Mouse (Mus musculus): Measurements from ENCODE around the gene Rnf181. TPM values are rescaled to one million over a fixed set of nuclear protein-coding genes. Genes with fewer than 3 reads are reported as not detected.
A peak's percentile ranks its signal among the peaks of the same experiment; 100 is the strongest.

The Rnf181 gene
- polyA plus RNA-seq, 1 experiment from 2014 or later = 106 TPM

- H3K4me2 ChIP-seq (replicated peaks; ENCODE audit: low read depth, low read length) = no peak overlapping the region
- no peaks in the 10 kb centered on the region for H3K4me1 ChIP-seq (ENCODE audit: control insufficient read depth, insufficient read depth, low read length)
- no peaks in the 10 kb centered on the region for H3K36me3 ChIP-seq (ENCODE audit: control insufficient read depth, insufficient read depth, low read length)
- H3K4me3 ChIP-seq (ENCODE audit: low read depth, low read length) = no peak overlapping the region
- H3K9ac ChIP-seq (replicated peaks; ENCODE audit: low read depth, low read length) = no peak overlapping the region
- no peak overlapping the region for H3K27ac ChIP-seq (ENCODE audit: low read length)
- no peaks in the 10 kb centered on the region for H3K9me3 ChIP-seq (ENCODE audit: control insufficient read depth, low read depth, low read length)
- no peak for ATAC-seq (ENCODE audit: insufficient number of reproducible peaks, insufficient read depth, low FRiP score, low read depth)
- no peaks in the 10 kb centered on the region for H3K27me3 ChIP-seq (ENCODE audit: control insufficient read depth, insufficient read depth, low read length)
- 76% methylated on average over 7 of the region's 7 CpGs for WGBS
Measured at GRCm38 (mm10) chr6:72405356-72405755, 38.6 kb upstream of the Rnf181 start.

DNA sequence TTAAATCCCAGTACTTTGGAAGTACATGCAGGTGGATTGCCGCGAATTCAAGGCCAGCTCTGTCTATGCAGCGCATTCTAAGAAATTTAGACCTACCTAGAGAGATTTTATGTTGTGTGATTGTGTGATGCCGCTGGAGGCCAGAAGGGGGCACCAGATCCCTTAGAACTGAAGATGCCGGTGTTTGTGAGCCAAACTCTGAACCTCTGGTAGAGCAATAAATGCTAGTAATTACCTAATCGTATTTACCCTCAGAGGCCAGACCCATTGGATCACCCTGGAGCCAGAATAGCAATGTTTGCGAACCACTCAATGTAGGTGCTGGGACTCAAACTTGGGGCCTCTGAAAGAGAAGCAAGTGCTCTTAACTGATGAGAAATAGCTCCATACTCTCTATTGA lies 35.1 kb upstream of the Rnf181 start:
- Histone ChIP-seq H3K9ac (replicated peaks; ENCODE audit: low read depth, low read length) (no peak overlapping the region), H3K36me3 (ENCODE audit: control insufficient read depth, insufficient read depth, low read length) (no peaks in the 10 kb centered on the region), H3K9me3 (ENCODE audit: control insufficient read depth, low read depth, low read length) (no peaks in the 10 kb centered on the region), H3K4me2 (replicated peaks; ENCODE audit: low read depth, low read length) (no peak overlapping the region), H3K27me3 (ENCODE audit: control insufficient read depth, insufficient read depth, low read length) (no peaks in the 10 kb centered on the region), H3K4me3 (ENCODE audit: low read depth, low read length) (no peak overlapping the region), H3K4me1 (ENCODE audit: control insufficient read depth, insufficient read depth, low read length) (no peaks in the 10 kb centered on the region), H3K27ac (ENCODE audit: low read length) (no peak overlapping the region)
- no peak for ATAC-seq (ENCODE audit: insufficient number of reproducible peaks, insufficient read depth, low FRiP score, low read depth)
- 28% methylated on average over 7 of the region's 7 CpGs for WGBS

- Histone ChIP-seq H3K36me3 (ENCODE audit: control insufficient read depth, insufficient read depth, low read length) (no peaks in the 10 kb centered on the region), H3K27me3 (ENCODE audit: control insufficient read depth, insufficient read depth, low read length) (no peaks in the 10 kb centered on the region), H3K4me2 (replicated peaks; ENCODE audit: low read depth, low read length) (no peak overlapping the region), H3K9me3 (ENCODE audit: control insufficient read depth, low read depth, low read length) (no peaks in the 10 kb centered on the region), H3K4me3 (ENCODE audit: low read depth, low read length) (no peak overlapping the region), H3K9ac (replicated peaks; ENCODE audit: low read depth, low read length) (no peak overlapping the region), H3K27ac (ENCODE audit: low read length) (no peak overlapping the region), H3K4me1 (ENCODE audit: control insufficient read depth, insufficient read depth, low read length) (no peaks in the 10 kb centered on the region)
- 53% methylated on average over 2 of the region's 2 CpGs for WGBS
- ATAC-seq (ENCODE audit: insufficient number of reproducible peaks, insufficient read depth, low FRiP score, low read depth) = no peak
Measured at GRCm38 (mm10) chr6:72399967-72400366, 33.2 kb upstream of the Rnf181 start.

DNA sequence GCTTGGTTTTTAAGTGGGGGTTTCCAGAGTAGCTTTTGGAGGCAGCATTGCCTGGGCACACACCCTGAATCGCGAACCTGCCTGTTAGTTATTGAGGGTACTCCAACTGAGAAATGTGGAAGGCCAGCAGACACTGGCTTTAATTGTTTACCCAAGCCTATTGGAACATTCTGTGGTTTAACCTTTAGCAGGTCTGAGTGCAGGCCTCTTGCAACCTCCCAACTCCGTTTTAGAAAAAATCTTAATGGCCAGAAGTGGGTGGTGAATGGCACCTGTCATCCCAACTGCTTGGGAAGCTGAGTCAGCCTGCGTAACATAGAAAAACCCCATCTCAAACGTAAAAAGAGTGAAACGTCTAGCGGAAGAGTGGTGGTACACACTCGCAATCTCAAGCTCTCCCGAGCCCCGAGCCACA lies 30.1 kb upstream of the Rnf181 start:
- Histone ChIP-seq H3K27ac (ENCODE audit: low read length) (no peak overlapping the region), H3K27me3 (ENCODE audit: control insufficient read depth, insufficient read depth, low read length) (no peaks in the 10 kb centered on the region)

DNA sequence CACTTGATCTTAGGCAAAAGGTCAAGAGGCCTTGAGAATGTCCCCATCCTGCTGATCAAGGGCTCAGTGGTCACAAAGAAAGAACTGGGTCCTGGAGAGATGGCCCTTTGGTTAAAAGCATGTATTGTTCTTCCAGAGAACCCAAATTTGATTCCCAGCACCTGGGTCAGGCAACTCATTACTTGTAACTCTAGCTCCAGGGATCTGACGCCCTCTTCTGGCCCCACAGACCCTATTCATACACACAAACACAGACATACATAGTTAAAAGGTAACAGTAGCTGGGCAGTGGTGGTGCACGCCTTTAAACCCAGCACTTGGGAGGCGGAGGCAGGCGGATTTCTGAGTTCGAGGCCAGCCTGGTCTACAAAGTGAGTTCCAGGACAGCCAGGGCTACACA lies 25.6 kb upstream of the Rnf181 start:
- H3K9me3 ChIP-seq (ENCODE audit: control insufficient read depth, low read depth, low read length) = no peaks in the 10 kb centered on the region
- no peaks in the 10 kb centered on the region for H3K27me3 ChIP-seq (ENCODE audit: control insufficient read depth, insufficient read depth, low read length)
- peaks cover 15% of the 10 kb centered on the region; the same call in 1 of the 2 replicates for H3K4me1 ChIP-seq (ENCODE audit: control insufficient read depth, insufficient read depth, low read length)
- H3K4me3 ChIP-seq (ENCODE audit: low read depth, low read length) = no peak overlapping the region
- no peak for ATAC-seq (ENCODE audit: insufficient number of reproducible peaks, insufficient read depth, low FRiP score, low read depth)
- H3K9ac ChIP-seq (replicated peaks; ENCODE audit: low read depth, low read length) = no peak overlapping the region
- no peak overlapping the region for H3K4me2 ChIP-seq (replicated peaks; ENCODE audit: low read depth, low read length)
- WGBS = 88% methylated on average over 5 of the region's 5 CpGs
- H3K27ac ChIP-seq (ENCODE audit: low read length) = peak overlapping the region; percentile 21; the same call in 1 of the 2 replicates
- H3K36me3 ChIP-seq (ENCODE audit: control insufficient read depth, insufficient read depth, low read length) = peaks cover 5% of the 10 kb centered on the region; the same call in 1 of the 2 replicates

More for the DNA sequence above, 30.1 kb upstream of the Rnf181 start:
- H3K36me3 ChIP-seq (ENCODE audit: control insufficient read depth, insufficient read depth, low read length) = no peaks in the 10 kb centered on the region
- no peak overlapping the region for H3K4me3 ChIP-seq (ENCODE audit: low read depth, low read length)
- ATAC-seq (ENCODE audit: insufficient number of reproducible peaks, insufficient read depth, low FRiP score, low read depth) = no peak
- H3K4me1 ChIP-seq (ENCODE audit: control insufficient read depth, insufficient read depth, low read length) = no peaks in the 10 kb centered on the region
- no peaks in the 10 kb centered on the region for H3K9me3 ChIP-seq (ENCODE audit: control insufficient read depth, low read depth, low read length)
- no peak overlapping the region for H3K4me2 ChIP-seq (replicated peaks; ENCODE audit: low read depth, low read length)
- WGBS = 77% methylated on average over 10 of the region's 10 CpGs
- H3K9ac ChIP-seq (replicated peaks; ENCODE audit: low read depth, low read length) = no peak overlapping the region

DNA sequence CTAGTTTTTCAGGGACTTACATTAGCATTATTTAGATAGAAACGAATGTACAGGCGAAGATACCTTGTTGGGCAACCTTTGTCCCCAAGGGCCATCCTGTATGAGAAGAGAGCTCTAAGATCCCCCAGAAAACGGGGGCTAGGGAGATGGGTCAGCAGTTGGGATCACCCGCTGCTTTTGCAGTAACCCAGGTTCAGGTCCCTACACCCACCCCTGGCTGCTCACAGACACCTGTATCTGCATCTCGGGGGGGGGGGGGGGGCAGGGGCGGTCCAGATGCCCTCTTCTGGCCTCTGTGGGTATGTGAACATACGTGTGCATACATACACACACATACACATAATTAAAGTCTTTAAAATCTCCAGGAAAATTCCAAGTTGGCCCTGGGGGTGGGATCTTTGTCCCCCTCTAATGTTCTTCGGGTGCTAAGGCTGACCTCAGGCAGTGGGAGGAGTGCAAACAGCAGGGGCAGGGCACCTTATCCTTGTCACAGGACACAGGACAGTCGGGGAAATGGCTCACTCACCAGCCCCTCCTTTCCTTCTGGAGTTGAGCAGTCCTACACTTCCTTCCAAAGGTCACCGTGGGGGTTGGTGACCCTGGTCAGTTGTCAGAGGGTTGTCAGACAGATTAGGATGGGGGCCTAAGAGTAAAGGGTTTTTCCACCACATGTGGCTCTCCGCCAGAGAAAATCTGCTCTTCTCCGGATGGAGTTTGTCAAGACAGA lies 24.2 kb upstream of the Rnf181 start:
- H3K27ac ChIP-seq (ENCODE audit: low read length) = peak overlapping the region; percentile 97
- peaks cover 5% of the 10 kb centered on the region; the same call in 1 of the 2 replicates for H3K36me3 ChIP-seq (ENCODE audit: control insufficient read depth, insufficient read depth, low read length)
- H3K27me3 ChIP-seq (ENCODE audit: control insufficient read depth, insufficient read depth, low read length) = no peaks in the 10 kb centered on the region
- peak overlapping the region; percentile 52 for H3K4me2 ChIP-seq (replicated peaks; ENCODE audit: low read depth, low read length)
- H3K4me3 ChIP-seq (ENCODE audit: low read depth, low read length) = peak overlapping the region; percentile 55
- peak; percentile 54; the same call in 1 of the 2 replicates for ATAC-seq (ENCODE audit: insufficient number of reproducible peaks, insufficient read depth, low FRiP score, low read depth)
- H3K9ac ChIP-seq (replicated peaks; ENCODE audit: low read depth, low read length) = peak overlapping the region; percentile 66; the same call in 1 of the 2 replicates
- 8% methylated on average over 12 of the region's 12 CpGs for WGBS
- H3K4me1 ChIP-seq (ENCODE audit: control insufficient read depth, insufficient read depth, low read length) = peaks cover 15% of the 10 kb centered on the region; the same call in 1 of the 2 replicates
- H3K9me3 ChIP-seq (ENCODE audit: control insufficient read depth, low read depth, low read length) = no peaks in the 10 kb centered on the region

DNA sequence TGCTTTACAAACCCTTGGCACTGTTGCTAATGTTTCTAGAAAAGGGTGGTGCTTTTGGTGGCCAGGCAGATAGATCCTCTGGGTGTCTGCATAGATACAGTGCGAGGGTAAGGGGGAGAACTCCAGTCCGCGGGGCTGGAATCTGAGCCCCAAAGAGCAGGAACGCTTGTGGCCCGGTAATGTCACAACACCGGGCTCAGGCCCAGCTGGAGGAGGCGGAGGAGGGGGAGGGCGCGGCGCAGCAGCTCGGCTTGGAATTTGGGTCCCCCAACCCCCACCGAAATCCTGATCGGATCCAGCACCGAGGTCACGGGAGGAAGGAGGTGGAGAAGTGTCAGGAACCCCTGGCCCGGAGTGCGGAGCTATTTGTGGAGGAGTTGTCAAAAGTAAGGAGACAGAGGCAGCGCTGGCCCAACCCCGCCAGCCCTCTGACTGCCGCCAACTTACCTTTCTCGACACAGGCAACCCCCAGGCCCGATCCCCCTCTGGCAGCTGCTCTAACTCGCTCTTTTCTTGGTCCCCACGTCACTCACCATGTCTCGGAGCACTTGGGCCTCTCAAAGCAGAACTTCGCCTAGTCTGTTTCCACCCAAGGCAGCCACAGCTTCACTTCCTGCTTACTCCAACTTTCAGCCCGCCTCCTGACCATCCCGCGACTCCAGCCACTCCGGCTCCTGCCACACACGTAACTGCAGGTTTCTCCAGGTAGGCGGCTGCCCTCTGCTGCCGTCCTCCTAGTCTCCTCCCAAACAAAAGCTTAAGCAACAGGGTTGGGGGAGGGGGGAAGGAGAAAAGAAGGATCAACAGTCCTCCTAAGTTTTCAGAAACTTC lies 23.4 kb upstream of the Rnf181 start, which contains the start of gene Vamp8:
TSS of gene Vamp8 (minus strand) at position 763 of the 831 bp plus-strand sequence.
- H3K36me3 ChIP-seq (ENCODE audit: control insufficient read depth, insufficient read depth, low read length) = peaks cover 9% of the 10 kb centered on the region; the same call in 1 of the 2 replicates
- H3K9me3 ChIP-seq (ENCODE audit: control insufficient read depth, low read depth, low read length) = no peaks in the 10 kb centered on the region
- ATAC-seq (ENCODE audit: insufficient number of reproducible peaks, insufficient read depth, low FRiP score, low read depth) = peak; percentile 83
- H3K4me2 ChIP-seq (replicated peaks; ENCODE audit: low read depth, low read length) = peak within 1 kb of the TSS; percentile 52
- 2% methylated on average over 33 of the region's 33 CpGs for WGBS
- peak within 1 kb of the TSS; percentile 55 for H3K4me3 ChIP-seq (ENCODE audit: low read depth, low read length)
- peaks cover 15% of the 10 kb centered on the region; the same call in 1 of the 2 replicates for H3K4me1 ChIP-seq (ENCODE audit: control insufficient read depth, insufficient read depth, low read length)
- peak within 1 kb of the TSS; percentile 97 for H3K27ac ChIP-seq (ENCODE audit: low read length)
- H3K9ac ChIP-seq (replicated peaks; ENCODE audit: low read depth, low read length) = peak within 1 kb of the TSS; percentile 66
- H3K27me3 ChIP-seq (ENCODE audit: control insufficient read depth, insufficient read depth, low read length) = no peaks in the 10 kb centered on the region

DNA sequence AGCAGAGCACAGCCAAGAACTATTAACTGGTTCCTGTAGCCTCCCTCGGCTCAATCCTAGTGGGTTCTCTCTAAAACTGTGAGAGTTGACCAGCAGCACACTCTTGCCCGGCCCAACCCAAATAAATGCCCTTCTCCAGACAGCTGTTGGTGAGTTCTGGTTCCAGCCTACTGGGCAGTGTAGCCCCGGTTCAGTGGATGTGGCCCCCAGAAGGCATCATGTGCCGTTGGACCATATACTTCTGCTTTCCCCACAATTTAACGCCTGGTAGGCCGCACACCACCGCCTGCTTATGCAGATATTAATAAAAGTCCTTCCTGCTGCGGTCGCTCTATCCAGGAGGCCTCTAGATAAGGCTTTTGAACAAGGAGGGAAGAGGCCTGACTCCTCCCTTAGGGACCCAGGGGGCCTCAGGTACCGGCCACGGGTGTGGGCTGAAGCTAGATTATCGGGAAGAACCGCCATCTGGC lies 22.8 kb upstream of the Rnf181 start:
- H3K9me3 ChIP-seq (ENCODE audit: control insufficient read depth, low read depth, low read length) = no peaks in the 10 kb centered on the region
- H3K9ac ChIP-seq (replicated peaks; ENCODE audit: low read depth, low read length) = peak overlapping the region; percentile 66
- H3K4me2 ChIP-seq (replicated peaks; ENCODE audit: low read depth, low read length) = peak overlapping the region; percentile 52
- H3K27me3 ChIP-seq (ENCODE audit: control insufficient read depth, insufficient read depth, low read length) = no peaks in the 10 kb centered on the region
- peaks cover 12% of the 10 kb centered on the region; the same call in 1 of the 2 replicates for H3K36me3 ChIP-seq (ENCODE audit: control insufficient read depth, insufficient read depth, low read length)
- ATAC-seq (ENCODE audit: insufficient number of reproducible peaks, insufficient read depth, low FRiP score, low read depth) = peak; percentile 72; the same call in 1 of the 2 replicates
- peaks cover 15% of the 10 kb centered on the region; the same call in 1 of the 2 replicates for H3K4me1 ChIP-seq (ENCODE audit: control insufficient read depth, insufficient read depth, low read length)
- peak overlapping the region; percentile 97 for H3K27ac ChIP-seq (ENCODE audit: low read length)
- WGBS = 11% methylated on average over 13 of the region's 13 CpGs
- H3K4me3 ChIP-seq (ENCODE audit: low read depth, low read length) = peak overlapping the region; percentile 55
